Mouse (Mus musculus): ENCODE measurements at regions not wholly inside any gene's neighbourhood (a gene's known extent, or its start where the extent isn't known, plus 50 kb on each side); places are given as distances from the start of the nearest gene placed in this dataset.
A peak's percentile ranks its signal among the peaks of the same experiment; 100 is the strongest.

GRCm38 (mm10) chr2:161470844-161471243, 362.0 kb upstream of the Chd6 start:
- DNase-seq = no peak

- DNase-seq = peak; percentile 7
Observed at GRCm38 (mm10) chr2:161470025-161470424, 361.1 kb upstream of the Chd6 start.

- no peak for DNase-seq
Observed at GRCm38 (mm10) chr2:161467035-161467434, 358.2 kb upstream of the Chd6 start.

GRCm38 (mm10) chr2:161460600-161460999, 351.7 kb upstream of the Chd6 start:
- no peak for DNase-seq

GRCm38 (mm10) chr2:161454466-161454865, 345.6 kb upstream of the Chd6 start:
- DNase-seq = no peak

- DNase-seq = no peak
Observed at GRCm38 (mm10) chr2:161433816-161434215, 324.9 kb upstream of the Chd6 start.

GRCm38 (mm10) chr2:161429294-161429693, 320.4 kb upstream of the Chd6 start:
- no peak for DNase-seq

GRCm38 (mm10) chr2:161425587-161425986, 316.7 kb upstream of the Chd6 start:
- peak; percentile 5 for DNase-seq

GRCm38 (mm10) chr2:161418062-161418461, 309.2 kb upstream of the Chd6 start:
- no peak for DNase-seq

- DNase-seq = no peak
Observed at GRCm38 (mm10) chr2:161416218-161416927, 307.5 kb upstream of the Chd6 start.

- no peak for DNase-seq
Observed at GRCm38 (mm10) chr2:161408306-161408705, 299.4 kb upstream of the Chd6 start.

GRCm38 (mm10) chr2:161405847-161406384, 297.0 kb upstream of the Chd6 start:
- DNase-seq = no peak

- DNase-seq = no peak
Observed at GRCm38 (mm10) chr2:161398061-161398460, 289.2 kb upstream of the Chd6 start.

- DNase-seq = no peak
Observed at GRCm38 (mm10) chr2:161390954-161391690, 282.2 kb upstream of the Chd6 start.

- no peak for DNase-seq
Observed at GRCm38 (mm10) chr2:161389318-161389835, 280.5 kb upstream of the Chd6 start.

GRCm38 (mm10) chr2:161387054-161387453, 278.2 kb upstream of the Chd6 start:
- no peak for DNase-seq

GRCm38 (mm10) chr2:161382411-161382810, 273.5 kb upstream of the Chd6 start:
- no peak for DNase-seq

- no peak for DNase-seq
Observed at GRCm38 (mm10) chr2:161378313-161378712, 269.4 kb upstream of the Chd6 start.

- DNase-seq = peak; percentile 4
Observed at GRCm38 (mm10) chr2:161362325-161362724, 253.4 kb upstream of the Chd6 start.

- DNase-seq = no peak
Observed at GRCm38 (mm10) chr2:161349110-161349509, 240.2 kb upstream of the Chd6 start.

GRCm38 (mm10) chr2:161344018-161344417, 235.1 kb upstream of the Chd6 start:
- DNase-seq = no peak

GRCm38 (mm10) chr2:161342648-161343047, 233.8 kb upstream of the Chd6 start:
- no peak for DNase-seq

GRCm38 (mm10) chr2:161341368-161341891, 232.6 kb upstream of the Chd6 start:
- DNase-seq = peak; percentile 56

GRCm38 (mm10) chr2:161340291-161340690, 231.4 kb upstream of the Chd6 start:
- no peak for DNase-seq
